Mouse (Mus musculus): ENCODE data around the gene Zfp174. TPM values are rescaled to one million over a fixed set of nuclear protein-coding genes. Genes with fewer than 3 reads are reported as not detected.
A peak's percentile ranks its signal among the peaks of the same experiment; 100 is the strongest.

Zfp174 gene
- total and polyA plus RNA-seq, 2 experiments, result 0.73 to 1.3 TPM

GRCm38 (mm10) chr16:3830588-3831109 is 16.4 kb upstream of the Zfp174 start, which contains the start of gene Olfr15:
Gene Olfr15 (plus strand): TSS chr16:3830878.
- DNase-seq (ENCODE audit: extremely low read depth, low read depth, low spot score), result no peak
- Histone ChIP-seq H3K79me2 (ENCODE audit: control insufficient read depth, insufficient read depth, low read length) (no peaks in the 10 kb centered on the region), H3K9ac (ENCODE audit: low read depth, low read length) (no peak within 1 kb of the TSS), H3K27ac (replicated peaks; ENCODE audit: insufficient read depth, low read depth, low read length) (no peak within 1 kb of the TSS), H3K36me3 (ENCODE audit: control insufficient read depth, insufficient read depth, low read length) (no peaks in the 10 kb centered on the region), H3K4me3 (ENCODE audit: insufficient read depth, low read depth, low read length) (no peak within 1 kb of the TSS), H3K4me1 (ENCODE audit: control insufficient read depth, insufficient read depth, low read length) (no peaks in the 10 kb centered on the region), H3K27me3 (ENCODE audit: control insufficient read depth, insufficient read depth, low read length) (no peaks in the 10 kb centered on the region)
- TF ChIP-seq CTCF (IDR thresholded peaks at IDR 0.05; ENCODE audit: low read depth, low read length) (peak; percentile 31; the same call in 1 of the 2 replicates), POLR2A (IDR thresholded peaks at IDR 0.05; ENCODE audit: extremely low read depth, insufficient read depth, low read length) (no peak)

GRCm38 (mm10) chr16:3835461-3835860 is 11.6 kb upstream of the Zfp174 start:
- 62% methylated on average over 2 of the region's 2 CpGs for WGBS
- H3K36me3 ChIP-seq (ENCODE audit: control insufficient read depth, insufficient read depth, low read length), result no peaks in the 10 kb centered on the region
- no peaks in the 10 kb centered on the region for H3K4me1 ChIP-seq (ENCODE audit: control insufficient read depth, insufficient read depth, low read length)
- H3K27ac ChIP-seq (replicated peaks; ENCODE audit: insufficient read depth, low read depth, low read length), result no peak overlapping the region
- H3K9ac ChIP-seq (ENCODE audit: low read depth, low read length), result no peak overlapping the region
- no peaks in the 10 kb centered on the region for H3K79me2 ChIP-seq (ENCODE audit: control insufficient read depth, insufficient read depth, low read length)
- no peaks in the 10 kb centered on the region for H3K27me3 ChIP-seq (ENCODE audit: control insufficient read depth, insufficient read depth, low read length)
- no peak overlapping the region for H3K4me3 ChIP-seq (ENCODE audit: insufficient read depth, low read depth, low read length)
- peak; percentile 77 for DNase-seq (ENCODE audit: extremely low read depth, low read depth, low spot score)
- TF ChIP-seq CTCF (IDR thresholded peaks at IDR 0.05; ENCODE audit: low read depth, low read length), result no peak
- TF ChIP-seq POLR2A (IDR thresholded peaks at IDR 0.05; ENCODE audit: extremely low read depth, insufficient read depth, low read length), result no peak

GRCm38 (mm10) chr16:3839157-3839885 is 7.7 kb upstream of the Zfp174 start:
- H3K36me3 ChIP-seq (ENCODE audit: control insufficient read depth, insufficient read depth, low read length), result no peaks in the 10 kb centered on the region
- H3K4me3 ChIP-seq (ENCODE audit: insufficient read depth, low read depth, low read length), result no peak overlapping the region
- no peak overlapping the region for H3K9ac ChIP-seq (ENCODE audit: low read depth, low read length)
- no peaks in the 10 kb centered on the region for H3K27me3 ChIP-seq (ENCODE audit: control insufficient read depth, insufficient read depth, low read length)
- no peaks in the 10 kb centered on the region for H3K79me2 ChIP-seq (ENCODE audit: control insufficient read depth, insufficient read depth, low read length)
- peaks cover 7% of the 10 kb centered on the region; the same call in 1 of the 2 replicates for H3K4me1 ChIP-seq (ENCODE audit: control insufficient read depth, insufficient read depth, low read length)
- DNase-seq (ENCODE audit: extremely low read depth, low read depth, low spot score), result peak; percentile 34
- WGBS, result 51% methylated on average over 17 of the region's 17 CpGs
- TF ChIP-seq POLR2A (IDR thresholded peaks at IDR 0.05; ENCODE audit: extremely low read depth, insufficient read depth, low read length), result no peak
- peak; percentile 22; the same call in 1 of the 2 replicates for TF ChIP-seq CTCF (IDR thresholded peaks at IDR 0.05; ENCODE audit: low read depth, low read length)
- H3K27ac ChIP-seq (replicated peaks; ENCODE audit: insufficient read depth, low read depth, low read length), result no peak overlapping the region

- TF ChIP-seq CTCF (IDR thresholded peaks at IDR 0.05; ENCODE audit: low read depth, low read length) (no peak), POLR2A (IDR thresholded peaks at IDR 0.05; ENCODE audit: extremely low read depth, insufficient read depth, low read length) (no peak)
- H3K4me3 ChIP-seq (ENCODE audit: insufficient read depth, low read depth, low read length), result no peak overlapping the region
- H3K9ac ChIP-seq (ENCODE audit: low read depth, low read length), result no peak overlapping the region
- H3K27me3 ChIP-seq (ENCODE audit: control insufficient read depth, insufficient read depth, low read length), result no peaks in the 10 kb centered on the region
- H3K79me2 ChIP-seq (ENCODE audit: control insufficient read depth, insufficient read depth, low read length), result no peaks in the 10 kb centered on the region
- 23% methylated on average over 4 of the region's 4 CpGs for WGBS
- peaks cover 10% of the 10 kb centered on the region for H3K4me1 ChIP-seq (ENCODE audit: control insufficient read depth, insufficient read depth, low read length)
- H3K36me3 ChIP-seq (ENCODE audit: control insufficient read depth, insufficient read depth, low read length), result no peaks in the 10 kb centered on the region
- peak overlapping the region; percentile 24; the same call in 1 of the 2 replicates for H3K27ac ChIP-seq (replicated peaks; ENCODE audit: insufficient read depth, low read depth, low read length)
- peak; percentile 27 for DNase-seq (ENCODE audit: extremely low read depth, low read depth, low spot score)
These were observed 4.1 kb upstream of the Zfp174 start for GRCm38 (mm10) chr16:3842989-3843388.

DNA sequence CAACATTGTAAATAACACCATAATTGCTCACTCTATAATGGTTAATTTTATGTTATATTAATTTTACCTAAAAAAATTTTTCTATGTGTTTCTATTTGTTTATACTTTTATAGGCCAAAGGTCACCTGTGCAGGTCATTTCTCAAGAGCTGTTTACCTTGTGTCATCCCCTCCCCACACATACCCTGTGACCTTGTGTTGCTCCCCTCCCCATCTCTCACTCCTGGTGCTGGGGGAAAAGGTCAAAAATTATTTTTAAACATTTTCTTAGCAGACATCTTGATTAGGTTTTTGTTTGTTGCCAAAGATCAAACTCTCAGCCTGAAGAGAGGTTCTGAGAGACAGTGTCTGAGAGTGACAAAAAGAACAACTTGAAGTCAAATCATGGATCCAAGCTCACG is 3.3 kb upstream of the Zfp174 start:
- H3K36me3 ChIP-seq (ENCODE audit: control insufficient read depth, insufficient read depth, low read length), result no peaks in the 10 kb centered on the region
- WGBS, result 29% methylated on average over 1 of the region's 1 CpGs
- DNase-seq (ENCODE audit: extremely low read depth, low read depth, low spot score), result peak; percentile 54
- H3K9ac ChIP-seq (ENCODE audit: low read depth, low read length), result no peak overlapping the region
- peaks cover 11% of the 10 kb centered on the region for H3K4me1 ChIP-seq (ENCODE audit: control insufficient read depth, insufficient read depth, low read length)
- no peaks in the 10 kb centered on the region for H3K79me2 ChIP-seq (ENCODE audit: control insufficient read depth, insufficient read depth, low read length)
- H3K27ac ChIP-seq (replicated peaks; ENCODE audit: insufficient read depth, low read depth, low read length), result no peak overlapping the region; the same call in 1 of the 2 replicates
- TF ChIP-seq CTCF (IDR thresholded peaks at IDR 0.05; ENCODE audit: low read depth, low read length), result no peak
- TF ChIP-seq POLR2A (IDR thresholded peaks at IDR 0.05; ENCODE audit: extremely low read depth, insufficient read depth, low read length), result no peak
- H3K4me3 ChIP-seq (ENCODE audit: insufficient read depth, low read depth, low read length), result no peak overlapping the region
- no peaks in the 10 kb centered on the region for H3K27me3 ChIP-seq (ENCODE audit: control insufficient read depth, insufficient read depth, low read length)

DNA sequence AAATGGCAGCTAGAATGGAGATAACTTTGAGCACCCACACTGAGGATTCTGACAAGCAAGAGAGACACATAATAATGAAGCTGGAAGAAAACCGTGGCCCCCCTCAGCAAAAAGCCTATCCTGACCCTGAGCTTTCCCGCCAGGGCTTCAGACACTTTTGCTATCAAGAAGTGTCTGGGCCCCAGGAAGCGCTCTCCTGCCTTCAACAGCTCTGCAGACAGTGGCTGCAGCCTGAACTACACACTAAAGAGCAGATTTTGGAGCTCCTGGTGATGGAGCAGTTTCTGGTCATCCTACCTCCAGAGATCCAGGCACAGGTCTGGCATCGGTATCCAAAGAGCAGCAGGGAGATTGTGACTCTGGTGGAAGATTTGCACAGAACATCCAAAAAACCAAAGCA is 803 bp downstream of the Zfp174 start:
- H3K9ac ChIP-seq (ENCODE audit: low read depth, low read length), result no peak overlapping the region
- H3K27me3 ChIP-seq (ENCODE audit: control insufficient read depth, insufficient read depth, low read length), result no peaks in the 10 kb centered on the region
- H3K4me1 ChIP-seq (ENCODE audit: control insufficient read depth, insufficient read depth, low read length), result peaks cover 11% of the 10 kb centered on the region
- TF ChIP-seq POLR2A (IDR thresholded peaks at IDR 0.05; ENCODE audit: extremely low read depth, insufficient read depth, low read length) (no peak), CTCF (IDR thresholded peaks at IDR 0.05; ENCODE audit: low read depth, low read length) (no peak)
- H3K27ac ChIP-seq (replicated peaks; ENCODE audit: insufficient read depth, low read depth, low read length), result no peak overlapping the region
- peak overlapping the region; percentile 52; the same call in 1 of the 2 replicates for H3K4me3 ChIP-seq (ENCODE audit: insufficient read depth, low read depth, low read length)
- H3K79me2 ChIP-seq (ENCODE audit: control insufficient read depth, insufficient read depth, low read length), result no peaks in the 10 kb centered on the region
- DNase-seq (ENCODE audit: extremely low read depth, low read depth, low spot score), result no peak
- H3K36me3 ChIP-seq (ENCODE audit: control insufficient read depth, insufficient read depth, low read length), result no peaks in the 10 kb centered on the region
- WGBS, result 72% methylated on average over 4 of the region's 4 CpGs
